Mouse (Mus musculus): ENCODE data around the gene Ap2a1. TPM values are rescaled to one million over a fixed set of nuclear protein-coding genes. Genes with fewer than 3 reads are reported as not detected.

The Ap2a1 gene
- polyA plus RNA-seq, 1 experiment, result 241 TPM

- TF ChIP-seq POLR2A (IDR thresholded peaks at IDR 0.05; ENCODE audit: extremely low read depth, insufficient read depth, low read length) (no peak), CTCF (IDR thresholded peaks at IDR 0.05; ENCODE audit: extremely low read depth, insufficient read depth, low read length) (no peak)
- 0 out of 2 replicates have a peak overlapping the region, but pooled peaks have one; percentile 13 for H3K27ac ChIP-seq (ENCODE audit: insufficient read depth, low read length)
- peaks cover 6% of the 10 kb centered on the region for H3K4me1 ChIP-seq (ENCODE audit: control insufficient read depth, insufficient read depth, low read length)
- H3K4me3 ChIP-seq (ENCODE audit: insufficient read depth, low read length), result peak overlapping the region; percentile 0; the same call in 1 of the 2 replicates
Measured at GRCm38 (mm10) chr7:44900632-44901031, 28.7 kb downstream of the Ap2a1 start.

DNA sequence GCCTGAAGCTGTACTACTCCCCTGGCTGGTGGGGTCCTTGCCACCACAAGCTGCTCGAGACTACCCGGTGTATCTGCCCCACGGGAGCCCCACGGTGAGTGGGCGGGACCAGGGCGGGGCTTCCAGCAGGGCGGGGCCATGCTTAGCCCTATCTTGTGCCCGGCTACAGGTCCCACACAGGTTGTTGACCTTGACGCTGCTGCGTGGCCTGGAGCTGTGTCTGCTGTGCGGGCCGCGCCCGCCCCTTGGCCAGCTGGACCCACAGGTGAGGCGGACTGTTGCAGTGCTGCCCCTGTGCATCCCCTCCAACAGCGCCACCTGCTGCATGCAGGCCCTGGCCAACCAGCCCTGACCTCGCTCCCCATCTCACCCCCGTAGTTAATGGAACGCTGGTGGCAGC, 30.7 kb downstream of the Ap2a1 start:
- Histone ChIP-seq H3K27ac (ENCODE audit: insufficient read depth, low read length) (no peak overlapping the region), H3K4me1 (ENCODE audit: control insufficient read depth, insufficient read depth, low read length) (peaks cover 5% of the 10 kb centered on the region; the same call in 1 of the 2 replicates), H3K4me3 (ENCODE audit: insufficient read depth, low read length) (no peak overlapping the region)
- TF ChIP-seq POLR2A (IDR thresholded peaks at IDR 0.05; ENCODE audit: extremely low read depth, insufficient read depth, low read length), result no peak
- no peak for TF ChIP-seq CTCF (IDR thresholded peaks at IDR 0.05; ENCODE audit: extremely low read depth, insufficient read depth, low read length)

DNA sequence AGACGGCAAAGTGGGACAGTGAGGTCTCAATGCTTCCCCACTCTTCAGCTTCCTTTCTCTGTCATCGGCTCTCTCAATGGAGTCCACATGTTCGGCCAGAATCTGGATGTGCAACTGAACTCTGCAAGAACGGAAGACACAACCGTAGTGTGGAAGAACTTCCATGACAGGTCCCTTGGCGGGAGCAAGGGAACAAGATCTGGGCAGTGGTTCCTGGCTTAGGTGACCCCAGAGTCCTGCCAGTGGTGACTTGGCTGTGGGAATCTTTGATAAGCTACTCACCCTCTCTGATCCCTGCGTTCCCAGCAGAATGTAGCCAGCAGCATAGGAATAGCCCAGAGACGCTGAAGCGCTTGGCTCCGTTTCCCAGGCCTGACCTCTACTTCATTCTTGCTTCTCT, 32.8 kb downstream of the Ap2a1 start:
- Histone ChIP-seq H3K27ac (ENCODE audit: insufficient read depth, low read length) (peak overlapping the region; percentile 65), H3K4me3 (ENCODE audit: insufficient read depth, low read length) (peak overlapping the region; percentile 50), H3K4me1 (ENCODE audit: control insufficient read depth, insufficient read depth, low read length) (peaks cover 2% of the 10 kb centered on the region; the same call in 1 of the 2 replicates)
- TF ChIP-seq CTCF (IDR thresholded peaks at IDR 0.05; ENCODE audit: extremely low read depth, insufficient read depth, low read length), result no peak
- TF ChIP-seq POLR2A (IDR thresholded peaks at IDR 0.05; ENCODE audit: extremely low read depth, insufficient read depth, low read length), result no peak

DNA sequence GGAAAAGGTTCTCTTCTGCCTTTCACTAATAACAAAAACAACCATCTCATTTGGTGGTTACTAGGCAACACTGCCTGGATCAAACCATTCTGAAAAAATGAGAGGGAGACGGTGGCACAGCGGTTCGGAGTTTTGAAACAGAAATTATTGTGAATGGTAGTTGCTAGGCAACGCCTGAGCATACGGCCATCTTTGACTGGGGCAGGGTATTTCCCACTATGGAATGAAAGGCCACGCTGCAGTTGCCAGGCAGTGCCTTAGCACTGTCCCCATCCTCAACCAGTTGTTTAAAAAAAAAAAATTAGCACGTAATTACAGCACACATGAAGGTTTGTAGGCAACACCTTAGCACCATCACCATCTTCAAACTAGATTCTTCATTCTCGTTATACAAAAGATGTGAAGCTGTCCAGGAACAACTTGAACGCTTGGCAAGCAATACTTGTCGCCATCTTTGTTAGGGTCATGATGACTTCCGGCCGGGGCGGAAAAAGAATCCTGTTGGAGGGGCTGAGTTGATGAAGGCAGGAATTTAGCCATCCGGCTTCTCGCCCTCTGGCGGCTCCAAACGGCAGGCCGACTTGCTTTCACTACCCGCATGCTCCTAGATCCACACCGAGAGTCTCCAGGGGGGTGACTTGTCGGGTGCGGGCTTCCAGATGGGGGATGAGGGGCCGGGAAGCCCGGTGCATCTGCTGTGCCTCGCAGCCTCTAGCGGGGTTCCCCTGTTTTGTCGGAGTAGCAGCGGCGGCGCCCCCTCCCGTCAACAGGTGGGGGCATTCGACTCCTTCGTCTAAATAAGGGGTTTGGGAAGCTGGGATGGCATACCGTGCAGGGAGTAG, 33.5 kb downstream of the Ap2a1 start, which contains the start of gene Fuz:
TSS of gene Fuz (plus strand) at position 487 of the 842 bp plus-strand sequence.
- Histone ChIP-seq H3K27ac (ENCODE audit: insufficient read depth, low read length) (peak within 1 kb of the TSS; percentile 91), H3K4me1 (ENCODE audit: control insufficient read depth, insufficient read depth, low read length) (peaks cover 4% of the 10 kb centered on the region), H3K4me3 (ENCODE audit: insufficient read depth, low read length) (peak within 1 kb of the TSS; percentile 50)
- TF ChIP-seq POLR2A (IDR thresholded peaks at IDR 0.05; ENCODE audit: extremely low read depth, insufficient read depth, low read length) (peak; percentile 81; the same call in 1 of the 2 replicates), CTCF (IDR thresholded peaks at IDR 0.05; ENCODE audit: extremely low read depth, insufficient read depth, low read length) (peak; percentile 42)

- TF ChIP-seq CTCF (IDR thresholded peaks at IDR 0.05; ENCODE audit: extremely low read depth, insufficient read depth, low read length), result no peak
- no peak for TF ChIP-seq POLR2A (IDR thresholded peaks at IDR 0.05; ENCODE audit: extremely low read depth, insufficient read depth, low read length)
- Histone ChIP-seq H3K4me1 (ENCODE audit: control insufficient read depth, insufficient read depth, low read length) (peaks cover 7% of the 10 kb centered on the region), H3K4me3 (ENCODE audit: insufficient read depth, low read length) (peak overlapping the region; percentile 50), H3K27ac (ENCODE audit: insufficient read depth, low read length) (peak overlapping the region; percentile 91)
Measured at GRCm38 (mm10) chr7:44895206-44895592, 34.1 kb downstream of the Ap2a1 start.

GRCm38 (mm10) chr7:44894175-44894574, 35.1 kb downstream of the Ap2a1 start:
- TF ChIP-seq CTCF (IDR thresholded peaks at IDR 0.05; ENCODE audit: extremely low read depth, insufficient read depth, low read length) (no peak), POLR2A (IDR thresholded peaks at IDR 0.05; ENCODE audit: extremely low read depth, insufficient read depth, low read length) (no peak)
- Histone ChIP-seq H3K4me3 (ENCODE audit: insufficient read depth, low read length) (no peak overlapping the region), H3K4me1 (ENCODE audit: control insufficient read depth, insufficient read depth, low read length) (peaks cover 7% of the 10 kb centered on the region), H3K27ac (ENCODE audit: insufficient read depth, low read length) (no peak overlapping the region)

GRCm38 (mm10) chr7:44893197-44893596, 36.1 kb downstream of the Ap2a1 start:
- TF ChIP-seq CTCF (IDR thresholded peaks at IDR 0.05; ENCODE audit: extremely low read depth, insufficient read depth, low read length) (no peak), POLR2A (IDR thresholded peaks at IDR 0.05; ENCODE audit: extremely low read depth, insufficient read depth, low read length) (no peak)
- H3K4me3 ChIP-seq (ENCODE audit: insufficient read depth, low read length), result no peak overlapping the region
- H3K4me1 ChIP-seq (ENCODE audit: control insufficient read depth, insufficient read depth, low read length), result peaks cover 12% of the 10 kb centered on the region
- peak overlapping the region; percentile 1; the same call in 1 of the 2 replicates for H3K27ac ChIP-seq (ENCODE audit: insufficient read depth, low read length)

DNA sequence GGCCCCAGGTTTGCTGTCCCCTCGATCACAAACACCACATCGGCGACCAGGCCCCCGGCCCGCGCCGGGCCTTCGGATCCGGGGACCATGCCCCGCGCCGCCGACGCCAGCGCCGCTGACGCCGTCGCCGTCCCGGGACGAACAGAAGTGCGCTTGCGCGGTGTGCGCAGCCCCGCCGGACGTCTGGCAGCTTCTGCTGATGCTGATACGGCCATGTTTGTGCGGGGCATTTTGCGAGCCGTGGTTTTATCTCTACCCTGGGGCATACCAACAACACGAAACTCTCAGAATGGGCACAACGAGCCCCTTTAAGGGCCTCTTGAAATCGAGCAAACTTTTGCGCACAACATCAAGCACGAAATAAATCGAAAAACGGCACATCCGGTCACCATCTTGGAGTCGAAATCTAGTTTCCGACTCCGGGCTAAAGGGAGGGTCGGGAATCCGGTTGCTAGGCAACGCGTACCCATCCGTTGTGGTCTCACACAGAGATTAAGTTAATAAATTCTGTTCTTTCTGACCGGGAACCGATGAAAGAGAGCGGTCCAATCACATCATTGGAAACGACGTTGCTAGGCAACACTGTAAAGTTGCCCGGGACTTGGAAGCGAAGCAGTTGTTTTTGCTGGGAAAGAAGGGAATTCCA, 36.9 kb downstream of the Ap2a1 start, which contains the start of gene Med25:
TSS of gene Med25 (minus strand) at position 437 of the 646 bp plus-strand sequence.
- H3K4me3 ChIP-seq (ENCODE audit: insufficient read depth, low read length), result peak within 1 kb of the TSS; percentile 97
- H3K4me1 ChIP-seq (ENCODE audit: control insufficient read depth, insufficient read depth, low read length), result peaks cover 13% of the 10 kb centered on the region
- TF ChIP-seq POLR2A (IDR thresholded peaks at IDR 0.05; ENCODE audit: extremely low read depth, insufficient read depth, low read length) (peak; percentile 55; the same call in 1 of the 2 replicates), CTCF (IDR thresholded peaks at IDR 0.05; ENCODE audit: extremely low read depth, insufficient read depth, low read length) (no peak)
- H3K27ac ChIP-seq (ENCODE audit: insufficient read depth, low read length), result peak within 1 kb of the TSS; percentile 93

GRCm38 (mm10) chr7:44891611-44892010, 37.7 kb downstream of the Ap2a1 start:
- peak overlapping the region; percentile 97 for H3K4me3 ChIP-seq (ENCODE audit: insufficient read depth, low read length)
- TF ChIP-seq CTCF (IDR thresholded peaks at IDR 0.05; ENCODE audit: extremely low read depth, insufficient read depth, low read length) (no peak), POLR2A (IDR thresholded peaks at IDR 0.05; ENCODE audit: extremely low read depth, insufficient read depth, low read length) (no peak)
- H3K27ac ChIP-seq (ENCODE audit: insufficient read depth, low read length), result no peak overlapping the region
- peaks cover 13% of the 10 kb centered on the region for H3K4me1 ChIP-seq (ENCODE audit: control insufficient read depth, insufficient read depth, low read length)

Data from cortical plate, adult 2 months (tissue).